In genomic region chr2:122301921-122302573, GRCm38 (mm10) we compare ENCODE assay signal across 10 mouse cellular contexts. TPM values are rescaled to one million over a fixed set of nuclear protein-coding genes. Genes with fewer than 3 reads are reported as not detected.
DNase-seq lines count a peak whose midpoint lies in the region; TF ChIP-seq lines count a peak whose summit lies in the region.
"Had no signal": no experiment of that assay in that cellular context is flagged by ENCODE, and none has a peak within 500 bp of the region (broad histone marks: within the 10 kb centered on the region; RNA-seq: fewer than 3 reads in every experiment).

No protein-coding gene starts in this region.

- H3K9me3 ChIP-seq in heart, embryonic 10.5 days, result no peaks in the 10 kb centered on the region
- no peaks in the 10 kb centered on the region for H3K9me3 ChIP-seq in ES-E14 (ENCODE audit: control insufficient read depth, insufficient read depth, low read depth, low read length)
- H3K9me3 ChIP-seq in hindbrain, embryonic 10.5 days, result no peaks in the 10 kb centered on the region
- H3K9me3 ChIP-seq in midbrain, embryonic 10.5 days (replicated peaks), result no peaks in the 10 kb centered on the region

- WGBS in heart, embryonic 10.5 days, result 9% methylated on average over 23 of the region's 23 CpGs
- WGBS in hindbrain, embryonic 10.5 days, result 8% methylated on average over 23 of the region's 23 CpGs
- WGBS in midbrain, embryonic 10.5 days, result 6% methylated on average over 23 of the region's 23 CpGs

- DNase-seq in heart, embryonic 10.5 days (ENCODE audit: low spot score), result no peak
- no peak for DNase-seq in heart, adult 11 months
- DNase-seq in ES-E14 (ENCODE audit: low read depth, low spot score), result no peak
- no peak for DNase-seq in hindbrain, embryonic 10.5 days (ENCODE audit: low spot score)
- peak; percentile 27 for DNase-seq in midbrain, embryonic 10.5 days (ENCODE audit: low spot score)
- DNase-seq in right cerebral cortex, adult 18-20 months, result no peak
- DNase-seq in cerebellum, adult 11 months, result no peak
- no peak for DNase-seq in adrenal gland, adult 8-10 months

- peaks cover 100% of the 10 kb centered on the region for H3K27me3 ChIP-seq in heart, embryonic 10.5 days (ENCODE audit: insufficient read depth, poor library complexity, severe bottlenecking)
- H3K27me3 ChIP-seq in hindbrain, embryonic 10.5 days (ENCODE audit: insufficient read depth, poor library complexity, severe bottlenecking), result peaks cover 100% of the 10 kb centered on the region
- H3K27me3 ChIP-seq in midbrain, embryonic 10.5 days (ENCODE audit: low read depth, poor library complexity, severe bottlenecking), result peaks cover 100% of the 10 kb centered on the region

- no peak overlapping the region for H3K9ac ChIP-seq in ES-E14 (ENCODE audit: insufficient read depth, low read depth, low read length, poor library complexity, severe bottlenecking)

- no peaks in the 10 kb centered on the region for H3K36me3 ChIP-seq in heart, embryonic 10.5 days
- H3K36me3 ChIP-seq in ES-E14 (ENCODE audit: control insufficient read depth, insufficient read depth, low read length, poor library complexity, severe bottlenecking), result no peaks in the 10 kb centered on the region
- H3K36me3 ChIP-seq in hindbrain, embryonic 10.5 days, result no peaks in the 10 kb centered on the region
- H3K36me3 ChIP-seq in midbrain, embryonic 10.5 days, result no peaks in the 10 kb centered on the region

- no peak overlapping the region for H3K27ac ChIP-seq in heart, embryonic 10.5 days
- H3K27ac ChIP-seq in ES-E14 (ENCODE audit: insufficient read depth, low read depth, low read length, poor library complexity, severe bottlenecking), result no peak overlapping the region
- H3K27ac ChIP-seq in hindbrain, embryonic 10.5 days, result no peak overlapping the region
- no peak overlapping the region for H3K27ac ChIP-seq in midbrain, embryonic 10.5 days (replicated peaks)

- in situ Hi-C loops in ES-E14 (cut with MboI; ENCODE audit: low sequenced_read_pairs in 2 of 2, unreplicated experiment in 2 of 2), result no loop called here

- H3K4me1 ChIP-seq in heart, embryonic 10.5 days, result peaks cover 40% of the 10 kb centered on the region
- peaks cover 0 to 8% of the 10 kb centered on the region in 2 experiments; a peak in 2 of 4 replicates for H3K4me1 ChIP-seq in ES-E14 (ENCODE audit: control insufficient read depth in 2 of 2, insufficient read depth in 2 of 2, low read length in 2 of 2, poor library complexity in 1 of 2)
- H3K4me1 ChIP-seq in hindbrain, embryonic 10.5 days (replicated peaks), result peaks cover 39% of the 10 kb centered on the region
- H3K4me1 ChIP-seq in midbrain, embryonic 10.5 days, result peaks cover 47% of the 10 kb centered on the region

- H3K4me3 ChIP-seq in heart, embryonic 10.5 days, result peak overlapping the region; percentile 57
- H3K4me3 ChIP-seq in ES-E14 (ENCODE audit: insufficient read depth in 1 of 2, low read depth in 1 of 2, low read length in 2 of 2, poor library complexity in 1 of 2, severe bottlenecking in 1 of 2), result peak overlapping the region; percentile 11 to 54; a peak in 2 of 4 replicates
- peak overlapping the region; percentile 50 for H3K4me3 ChIP-seq in hindbrain, embryonic 10.5 days
- H3K4me3 ChIP-seq in midbrain, embryonic 10.5 days, result peak overlapping the region; percentile 54
- H3K4me3 ChIP-seq: myocyte had no signal

TF ChIP-seq in ES-E14, 5 proteins besides CTCF, POLR2A, EP300 and RAD21:
- TF ChIP-seq ZNF384 (IDR thresholded peaks at IDR 0.05; ENCODE audit: low read depth, low read length) (no peak), MAFK (IDR thresholded peaks at IDR 0.05; ENCODE audit: insufficient read depth, low read depth, low read length) (no peak), ZC3H11A (IDR thresholded peaks at IDR 0.05; ENCODE audit: borderline replicate concordance, low read depth, low read length) (no peak), HCFC1 (IDR thresholded peaks at IDR 0.05; ENCODE audit: borderline replicate concordance, insufficient read depth, low read length) (no peak), CHD2 (IDR thresholded peaks at IDR 0.05; ENCODE audit: low read depth, low read length) (no peak)

RNA-seq across cellular contexts. Expression of gene Duoxa2, which starts 3.3 kb away (rescaled TPM):
- polyA plus RNA-seq in heart, embryonic 10.5 days (2016; fragmentation: Nextera tagmentation; extraction: Ambion mirVana), result 0.26 TPM in 1 of 2 replicates, not detected in the other
- total RNA-seq in ES-E14 (2012; rRNA removed), result 0.49 and 0.95 TPM in 2 replicates
- not detected in 2 replicates for polyA plus RNA-seq in hindbrain, embryonic 10.5 days (2016; fragmentation: Nextera tagmentation; extraction: Ambion mirVana)
- polyA plus RNA-seq in midbrain, embryonic 10.5 days (2016; fragmentation: Nextera tagmentation; extraction: Ambion mirVana), result not detected in 2 replicates
- not detected for total RNA-seq in adrenal gland, adult 8-10 months (2022)
- polyA plus RNA-seq: C2C12, myocyte had no signal

RNA-seq across cellular contexts. Expression of gene Duox2, which starts 3.8 kb away (rescaled TPM):
- not detected in 2 replicates for polyA plus RNA-seq in heart, embryonic 10.5 days (2016; fragmentation: Nextera tagmentation; extraction: Ambion mirVana)
- total RNA-seq in ES-E14 (2012; rRNA removed), result 0.13 and 0.42 TPM in 2 replicates
- polyA plus RNA-seq in hindbrain, embryonic 10.5 days (2016; fragmentation: Nextera tagmentation; extraction: Ambion mirVana), result not detected in 2 replicates
- polyA plus RNA-seq in midbrain, embryonic 10.5 days (2016; fragmentation: Nextera tagmentation; extraction: Ambion mirVana), result not detected in 2 replicates
- total RNA-seq in adrenal gland, adult 8-10 months (2022), result not detected

RNA-seq across cellular contexts. Expression of gene Duoxa1, which starts 11.5 kb away (rescaled TPM):
- not detected in 2 replicates for polyA plus RNA-seq in heart, embryonic 10.5 days (2016; fragmentation: Nextera tagmentation; extraction: Ambion mirVana)
- total RNA-seq in ES-E14 (2012; rRNA removed), result 0.90 and 1.3 TPM in 2 replicates
- not detected in 2 replicates for polyA plus RNA-seq in hindbrain, embryonic 10.5 days (2016; fragmentation: Nextera tagmentation; extraction: Ambion mirVana)
- polyA plus RNA-seq in midbrain, embryonic 10.5 days (2016; fragmentation: Nextera tagmentation; extraction: Ambion mirVana), result not detected in 2 replicates
- under 1 TPM; 0.20 to 0.52 (median 0.32) TPM for total RNA-seq in adrenal gland, adult 8-10 months (2022)

RNA-seq across cellular contexts. Expression of gene Duox1, which starts 13.4 kb away (rescaled TPM):
- polyA plus RNA-seq in heart, embryonic 10.5 days (2016; fragmentation: Nextera tagmentation; extraction: Ambion mirVana), result 0.02 TPM in 1 of 2 replicates, not detected in the other
- 0.76 and 1.0 TPM in 2 replicates for total RNA-seq in ES-E14 (2012; rRNA removed)
- 0.04 TPM in 1 of 2 replicates, not detected in the other for polyA plus RNA-seq in hindbrain, embryonic 10.5 days (2016; fragmentation: Nextera tagmentation; extraction: Ambion mirVana)
- 0.02 TPM in 2 replicates for polyA plus RNA-seq in midbrain, embryonic 10.5 days (2016; fragmentation: Nextera tagmentation; extraction: Ambion mirVana)
- total RNA-seq in adrenal gland, adult 8-10 months (2022), result under 1 TPM in 2 of 4 experiments, not detected in 2; 0.06 to 0.13 TPM
